In genomic region chr11:62007984-62008383, GRCm38 (mm10) we compare ENCODE assay signal across 21 mouse cellular contexts. TPM values are rescaled to one million over a fixed set of nuclear protein-coding genes. Genes with fewer than 3 reads are reported as not detected.
DNase-seq lines count a peak whose midpoint lies in the region; ATAC-seq and TF ChIP-seq lines count a peak whose summit lies in the region.
"Had no signal": no experiment of that assay in that cellular context is flagged by ENCODE, and none has a peak within 500 bp of the region (broad histone marks: within the 10 kb centered on the region; RNA-seq: fewer than 3 reads in every experiment).

No protein-coding gene starts in this region.

- H3K79me2 ChIP-seq in macrophage (ENCODE audit: inconsistent target) = peaks cover 74% of the 10 kb centered on the region

- H3K27me3 ChIP-seq in cerebellum, adult 2 months (ENCODE audit: control insufficient read depth, insufficient read depth, low read length) = no peaks in the 10 kb centered on the region
- no peaks in the 10 kb centered on the region for H3K27me3 ChIP-seq in megakaryocyte, embryonic 14.5 days (replicated peaks)
- H3K27me3 ChIP-seq: embryonic facial prominence, embryonic 12.5 days; forebrain, embryonic 15.5 days; hindbrain, embryonic 13.5 days had no signal

- peak; percentile 37 to 54 for DNase-seq in cerebellum, adult 2 months
- DNase-seq in cerebellum, postnatal 36 days = no peak
- DNase-seq in cerebellum, postnatal 14 days = peak; percentile 28 to 46
- DNase-seq in cerebellum, adult 11-12 months = no peak
- no peak for DNase-seq in ovary, postnatal 14 days (ENCODE audit: low spot score)
- DNase-seq: adrenal gland, postnatal 10 days; B cell, adult 2 months; cerebellum, adult 11 months; gastrocnemius, postnatal 36 days; heart, adult 18-20 months; heart, postnatal 10 days; heart, postnatal 4 days had no signal

- H3K36me3 ChIP-seq in megakaryocyte, embryonic 14.5 days (replicated peaks; ENCODE audit: low read length) = peaks cover 32% of the 10 kb centered on the region
- H3K36me3 ChIP-seq in macrophage (ENCODE audit: inconsistent target) = no peaks in the 10 kb centered on the region
- H3K36me3 ChIP-seq: embryonic facial prominence, embryonic 12.5 days; forebrain, embryonic 15.5 days; heart, embryonic 10.5 days; hindbrain, embryonic 13.5 days had no signal

- no peak for TF ChIP-seq CTCF in cerebellum, adult 2 months (IDR thresholded peaks at IDR 0.05; ENCODE audit: borderline replicate concordance, insufficient read depth, low read depth, low read length)

- peaks cover 59% of the 10 kb centered on the region for H3K4me1 ChIP-seq in cerebellum, adult 2 months (ENCODE audit: control insufficient read depth, insufficient read depth, low read length)
- peaks cover 73% of the 10 kb centered on the region for H3K4me1 ChIP-seq in megakaryocyte, embryonic 14.5 days

- 24% methylated on average over 9 of the region's 9 CpGs for WGBS in cerebellum, adult 2 months
- 76% methylated on average over 9 of the region's 9 CpGs for WGBS in macrophage (ENCODE audit: missing documents)

- no peak for TF ChIP-seq POLR2A in cerebellum, adult 2 months (IDR thresholded peaks at IDR 0.05; ENCODE audit: borderline replicate concordance, insufficient read depth, low read length)

- no peak for ATAC-seq in megakaryocyte, adult 5-6 weeks (ENCODE audit: poor library complexity, severe bottlenecking)
- ATAC-seq: CD4-positive, CD25-positive, alpha-beta regulatory T cell, adult 4 months; forebrain, embryonic 15.5 days; hindbrain, postnatal 0 days had no signal

- H3K9me3 ChIP-seq in megakaryocyte, embryonic 14.5 days = no peaks in the 10 kb centered on the region
- H3K9me3 ChIP-seq: embryonic facial prominence, embryonic 12.5 days; forebrain, embryonic 15.5 days; heart, embryonic 10.5 days; hindbrain, embryonic 13.5 days had no signal

- H3K4me3 ChIP-seq in cerebellum, adult 2 months (replicated peaks; ENCODE audit: insufficient read depth, low read depth, low read length) = no peak overlapping the region
- peak overlapping the region; percentile 97 for H3K4me3 ChIP-seq in megakaryocyte, embryonic 14.5 days (replicated peaks)
- 0 out of 2 replicates have a peak overlapping the region, but pooled peaks have one; percentile 59 for H3K4me3 ChIP-seq in macrophage (ENCODE audit: inconsistent target)
- H3K4me3 ChIP-seq: embryonic facial prominence, embryonic 12.5 days; forebrain, embryonic 15.5 days; heart, embryonic 10.5 days; hindbrain, embryonic 13.5 days had no signal

- peak overlapping the region; percentile 27 for H3K27ac ChIP-seq in cerebellum, adult 2 months (ENCODE audit: insufficient read depth, low read length)
- peak overlapping the region; percentile 93 for H3K27ac ChIP-seq in macrophage
- H3K27ac ChIP-seq: embryonic facial prominence, embryonic 12.5 days; forebrain, embryonic 15.5 days; heart, embryonic 10.5 days; hindbrain, embryonic 13.5 days; hindbrain, postnatal 0 days had no signal

RNA-seq across cellular contexts. Expression of gene Specc1, which starts 51.4 kb away (rescaled TPM):
- polyA plus RNA-seq in cerebellum, adult 2 months (2012; rRNA removed) = 79.7 and 80.4 TPM in 2 replicates
- polyA plus RNA-seq in megakaryocyte, embryonic 14.5 days (2012; ENCODE audit: insufficient read depth, low replicate concordance) = 7.1 and 13.9 TPM in 2 replicates
- 22.5 and 23.9 TPM in 2 replicates for total RNA-seq in megakaryocyte, adult 5-6 weeks (2015)
- total RNA-seq in megakaryocyte, adult 5-6 weeks (2017) = 44.6 and 54.5 TPM in 2 replicates
- 100 to 1,000 TPM; 108 to 489 (median 223) TPM for total RNA-seq in macrophage (2018; cell fraction: chromatin; rRNA removed)
- 10 to 100 TPM; 40.0 to 93.7 (median 56.5) TPM for total RNA-seq in macrophage (2018; cell fraction: cytosol; rRNA removed)
- 100 to 1,000 TPM in 16 of 26 experiments, 10 to 100 TPM in 10; 62.2 to 262 (median 130) TPM for total RNA-seq in macrophage (2018; cell fraction: nucleus; rRNA removed)
- polyA plus RNA-seq in macrophage (2018) = 39.2 to 116 TPM (median 77.7 TPM) in 3 replicates

Comparison
In these comparisons a context has a peak if more than half of its experiments do, and no peak if none do; other contexts are left out.
1. DNase-seq: peak in cerebellum, adult 2 months (2 of 2) and cerebellum, postnatal 14 days (2 of 2); none in cerebellum, postnatal 36 days (0 of 2), cerebellum, adult 11-12 months (single experiment) and ovary, postnatal 14 days (single experiment).